Mouse (Mus musculus) left cerebral cortex, postnatal 36 days (tissue): ENCODE data around the gene Mfsd12. TPM values are rescaled to one million over a fixed set of nuclear protein-coding genes. Genes with fewer than 3 reads are reported as not detected.

Experiments
- DNase-seq, 2 experiments: peaks; one replicate each; pipeline ENCODE4 v3.0.0; 2021 to 2022; ENCODE audit warnings: low spot score in 2 of 2, mixed read lengths in 1 of 2
- intact Hi-C: fragments of 180-260 bp; cut with DNase I; formaldehyde crosslinking; loops from one replicate; pipeline ENCODE4 v1.15.1; 2025
- microRNA-seq: library from miRNA; unstranded; fragments of <30 nt; microRNA quantifications from one replicate; pipeline ENCODE4 v1.2.0, GENCODE M21; 2022
- total RNA-seq, 2 experiments: library from RNA; stranded (reverse); gene quantifications; 2 replicates each; pipeline ENCODE4 v1.2.3; 2021

Gene Mfsd12
- total RNA-seq, 2 experiments from 2014 or later: 39.6 to 40.9 TPM

- DNase-seq: no peak
- intact Hi-C loops: no loop called here
These were observed 52.0 kb downstream of the Mfsd12 start for GRCm38 (mm10) chr10:81409330-81409729.

GRCm38 (mm10) chr10:81410350-81410749, 53.1 kb downstream of the Mfsd12 start:
- intact Hi-C loops: loop anchor here (2.0 kb wide), 1 partner anchor 24 kb away; no protein-coding TSS in a partner anchor
- no peak for DNase-seq

GRCm38 (mm10) chr10:81410981-81411380, 53.7 kb downstream of the Mfsd12 start:
- no peak for DNase-seq
- intact Hi-C loops: loop anchor here (2.0 kb wide), 1 partner anchor 24 kb away; no protein-coding TSS in a partner anchor

GRCm38 (mm10) chr10:81411471-81412400, 54.4 kb downstream of the Mfsd12 start:
- peak; percentile 72 to 74 for DNase-seq
- intact Hi-C loops: loop anchor here (2.0 kb wide), 1 partner anchor 23 kb away; no protein-coding TSS in a partner anchor

GRCm38 (mm10) chr10:81412586-81413309, 55.5 kb downstream of the Mfsd12 start:
- intact Hi-C loops: no loop called here
- no peak for DNase-seq

GRCm38 (mm10) chr10:81413310-81414261, 56.3 kb downstream of the Mfsd12 start:
- DNase-seq: peak; percentile 79 to 84
- intact Hi-C loops: no loop called here

GRCm38 (mm10) chr10:81414682-81415081, 57.4 kb downstream of the Mfsd12 start:
- intact Hi-C loops: no loop called here
- no peak for DNase-seq

GRCm38 (mm10) chr10:81415146-81415545, 57.9 kb downstream of the Mfsd12 start:
- intact Hi-C loops: no loop called here

More at GRCm38 (mm10) chr10:81415146-81415545, 57.9 kb downstream of the Mfsd12 start:
- DNase-seq: no peak

Small RNA genes lying within 50 kb of the gene (microRNA-seq; reads per million reads assigned to microRNA genes)
- 3.0 reads per million, percentile 5 among the genes with 10 or more reads in this experiment for gene Mir6913

Other genes starting within 250 kb of the Mfsd12 start
- gene Zbtb7a, start 222.3 kb upstream of the Mfsd12 start, total RNA-seq: 100 to 1,000 TPM; 120 to 133 TPM
- 10 to 100 TPM; 26.7 to 31.8 TPM for gene Pias4, start 189.6 kb upstream of the Mfsd12 start, total RNA-seq
- gene Eef2, start 180.9 kb upstream of the Mfsd12 start, total RNA-seq: 100 to 1,000 TPM; 857 to 954 TPM
- 10 to 100 TPM; 75.0 to 76.4 TPM for gene Dapk3, start 174.5 kb upstream of the Mfsd12 start, total RNA-seq
- not detected for gene 4930442H23Rik, start 173.6 kb upstream of the Mfsd12 start, total RNA-seq
- gene Nmrk2, start 155.4 kb upstream of the Mfsd12 start, total RNA-seq: under 1 TPM in 1 of 2 experiments, not detected in 1; 0.34 TPM
- gene Atcay, start 126.7 kb upstream of the Mfsd12 start, total RNA-seq: 100 to 1,000 TPM; 202 to 212 TPM
- 10 to 100 TPM; 54.9 to 72.9 TPM for gene Zfr2, start 124.3 kb upstream of the Mfsd12 start, total RNA-seq
- gene Matk, start 104.6 kb upstream of the Mfsd12 start, total RNA-seq: 100 to 1,000 TPM; 191 to 213 TPM
- gene Mrpl54, start 90.6 kb upstream of the Mfsd12 start, total RNA-seq: 10 to 100 TPM; 43.0 to 48.2 TPM
- 10 to 100 TPM; 30.1 to 39.3 TPM for gene Apba3, start 90.5 kb upstream of the Mfsd12 start, total RNA-seq
- gene Tjp3, start 65.9 kb upstream of the Mfsd12 start, total RNA-seq: under 1 TPM in 1 of 2 experiments, not detected in 1; 0.50 TPM
- 100 to 1,000 TPM; 419 to 450 TPM for gene Pip5k1c, start 64.5 kb upstream of the Mfsd12 start, total RNA-seq
- gene Cactin, start 36.4 kb upstream of the Mfsd12 start, total RNA-seq: 10 to 100 TPM; 29.7 to 31.7 TPM
- under 1 TPM; 0.45 to 0.99 TPM for gene Tbxa2r, start 28.8 kb upstream of the Mfsd12 start, total RNA-seq
- gene Gipc3, start 14.2 kb upstream of the Mfsd12 start, total RNA-seq: 1 to 10 TPM; 1.4 to 1.8 TPM
- gene Hmg20b, start 7.0 kb upstream of the Mfsd12 start, total RNA-seq: 10 to 100 TPM; 27.0 to 35.5 TPM
- gene 4930404N11Rik, start 8.3 kb downstream of the Mfsd12 start, total RNA-seq: 1 to 10 TPM in 1 of 2 experiments, under 1 TPM in 1; 0.49 to 2.2 TPM
- 10 to 100 TPM; 67.8 to 72.2 TPM for gene Fzr1, start 21.0 kb downstream of the Mfsd12 start, total RNA-seq
- gene Dohh, start 26.9 kb downstream of the Mfsd12 start, total RNA-seq: 100 to 1,000 TPM in 1 of 2 experiments, 10 to 100 TPM in 1; 80.0 to 103 TPM
- gene Gm48551, start 27.0 kb downstream of the Mfsd12 start, total RNA-seq: 1 to 10 TPM; 2.5 to 4.3 TPM
- gene Gm48552, start 31.5 kb downstream of the Mfsd12 start, total RNA-seq: 1 to 10 TPM; 1.9 to 4.9 TPM
- gene Smim24, start 35.6 kb downstream of the Mfsd12 start, total RNA-seq: under 1 TPM; 0.77 to 0.94 TPM
- gene Nfic, start 98.1 kb downstream of the Mfsd12 start, total RNA-seq: 10 to 100 TPM; 87.9 to 96.9 TPM
- 100 to 1,000 TPM; 256 to 303 TPM for gene Celf5, start 125.2 kb downstream of the Mfsd12 start, total RNA-seq
- gene Ncln, start 138.9 kb downstream of the Mfsd12 start, total RNA-seq: 10 to 100 TPM; 74.9 to 88.8 TPM
- under 1 TPM; 0.43 to 0.52 TPM for gene S1pr4, start 142.6 kb downstream of the Mfsd12 start, total RNA-seq
- 1 to 10 TPM; 2.3 to 3.1 TPM for gene Gna15, start 166.7 kb downstream of the Mfsd12 start, total RNA-seq
- 100 to 1,000 TPM; 103 to 115 TPM for gene Gna11, start 187.7 kb downstream of the Mfsd12 start, total RNA-seq
- gene Aes, start 202.0 kb downstream of the Mfsd12 start, total RNA-seq: 100 to 1,000 TPM; 652 to 731 TPM
- 10 to 100 TPM; 23.7 to 37.6 TPM for gene Tle2, start 217.1 kb downstream of the Mfsd12 start, total RNA-seq
- gene Tle6, start 243.6 kb downstream of the Mfsd12 start, total RNA-seq: 10 to 100 TPM in 1 of 2 experiments, 1 to 10 TPM in 1; 9.7 to 10.9 TPM
- 1 to 10 TPM; 3.5 to 3.6 TPM for gene BC025920, start 248.8 kb downstream of the Mfsd12 start, total RNA-seq